Comparison of ENCODE assay signal across 27 mouse cellular contexts in genomic region chr3:36605894-36606783, GRCm38 (mm10). TPM values are rescaled to one million over a fixed set of nuclear protein-coding genes. Genes with fewer than 3 reads are reported as not detected.
DNase-seq lines count a peak whose midpoint lies in the region; ATAC-seq and TF ChIP-seq lines count a peak whose summit lies in the region.
"Had no signal": no experiment of that assay in that cellular context is flagged by ENCODE, and none has a peak within 500 bp of the region (broad histone marks: within the 10 kb centered on the region; RNA-seq: fewer than 3 reads in every experiment).

No protein-coding gene starts in this region.

- no peak for TF ChIP-seq EP300 in stomach, postnatal 0 days (optimal IDR thresholded peaks at IDR 0.05)
- no peak for TF ChIP-seq EP300 in lung, postnatal 0 days (IDR thresholded peaks at IDR 0.05)

- no peak overlapping the region for H3K9ac ChIP-seq in stomach, embryonic 15.5 days
- no peak overlapping the region for H3K9ac ChIP-seq in stomach, postnatal 0 days (ENCODE audit: low read length)
- no peak overlapping the region; the same call in 1 of the 2 replicates for H3K9ac ChIP-seq in liver, embryonic 15.5 days
- H3K9ac ChIP-seq in lung, postnatal 0 days (replicated peaks; ENCODE audit: low read depth) = no peak overlapping the region
- H3K9ac ChIP-seq: embryonic facial prominence, embryonic 15.5 days; hindbrain, embryonic 13.5 days; neural tube, embryonic 12.5 days had no signal

- no peak overlapping the region for H3K4me3 ChIP-seq in stomach, embryonic 15.5 days (replicated peaks)
- no peak overlapping the region for H3K4me3 ChIP-seq in stomach, postnatal 0 days (ENCODE audit: low read depth, low read length)
- peak overlapping the region; percentile 45 for H3K4me3 ChIP-seq in liver, embryonic 15.5 days (replicated peaks)
- H3K4me3 ChIP-seq in midbrain, embryonic 10.5 days = no peak overlapping the region
- H3K4me3 ChIP-seq in lung, postnatal 0 days (ENCODE audit: low read depth, low read length) = no peak overlapping the region
- H3K4me3 ChIP-seq: embryonic facial prominence, embryonic 15.5 days; heart, adult 2 months; hindbrain, embryonic 13.5 days; layer of hippocampus, adult 2 months; neural tube, embryonic 12.5 days had no signal

- H3K4me1 ChIP-seq in stomach, embryonic 15.5 days = no peaks in the 10 kb centered on the region
- H3K4me1 ChIP-seq in stomach, postnatal 0 days (replicated peaks; ENCODE audit: control insufficient read depth, insufficient read depth) = no peaks in the 10 kb centered on the region
- H3K4me1 ChIP-seq in liver, embryonic 15.5 days (replicated peaks) = peaks cover 13% of the 10 kb centered on the region
- no peaks in the 10 kb centered on the region for H3K4me1 ChIP-seq in midbrain, embryonic 10.5 days
- H3K4me1 ChIP-seq in lung, postnatal 0 days (ENCODE audit: insufficient read depth, low read depth, low read length) = no peaks in the 10 kb centered on the region
- H3K4me1 ChIP-seq: embryonic facial prominence, embryonic 15.5 days; hindbrain, embryonic 13.5 days; neural tube, embryonic 12.5 days had no signal

- 70% methylated on average over 7 of the region's 7 CpGs for WGBS in stomach, embryonic 15.5 days
- WGBS in stomach, postnatal 0 days = 77% methylated on average over 7 of the region's 7 CpGs
- whole genome bisulfite sequencing in liver, embryonic 15.5 days (ENCODE audit: insufficient replicate concordance) = 15% methylated on average over 7 of the region's 7 CpGs
- WGBS in midbrain, embryonic 10.5 days = 80% methylated on average over 7 of the region's 7 CpGs
- WGBS in lung, postnatal 0 days = 67% methylated on average over 7 of the region's 7 CpGs

- H3K4me2 ChIP-seq in stomach, embryonic 15.5 days = no peak overlapping the region
- H3K4me2 ChIP-seq in stomach, postnatal 0 days (replicated peaks; ENCODE audit: low read depth) = no peak overlapping the region
- peak overlapping the region; percentile 54 for H3K4me2 ChIP-seq in liver, embryonic 15.5 days
- H3K4me2 ChIP-seq in lung, postnatal 0 days (replicated peaks; ENCODE audit: low read depth, low read length) = no peak overlapping the region
- H3K4me2 ChIP-seq: embryonic facial prominence, embryonic 15.5 days; hindbrain, embryonic 13.5 days; neural tube, embryonic 12.5 days had no signal

- 0 out of 2 replicates have a peak, but pooled peaks cover 2% of the 10 kb centered on the region for H3K36me3 ChIP-seq in stomach, embryonic 15.5 days
- no peaks in the 10 kb centered on the region for H3K36me3 ChIP-seq in stomach, postnatal 0 days (ENCODE audit: control insufficient read depth, insufficient read depth, low read length)
- peaks cover 8% of the 10 kb centered on the region for H3K36me3 ChIP-seq in liver, embryonic 15.5 days (replicated peaks)
- H3K36me3 ChIP-seq in midbrain, embryonic 10.5 days = peaks cover 4% of the 10 kb centered on the region; the same call in 1 of the 2 replicates
- H3K36me3 ChIP-seq in lung, postnatal 0 days (ENCODE audit: insufficient read depth, low read length) = no peaks in the 10 kb centered on the region

- no peak for TF ChIP-seq CTCF in stomach, postnatal 0 days (IDR thresholded peaks at IDR 0.05; ENCODE audit: low read depth)
- no peak for TF ChIP-seq CTCF in lung, postnatal 0 days (IDR thresholded peaks at IDR 0.05)

- ATAC-seq in stomach, embryonic 15.5 days (ENCODE audit: insufficient read depth, low FRiP score, low read depth) = peak; percentile 60; the same call in 1 of the 2 replicates
- no peak for ATAC-seq in stomach, postnatal 0 days (ENCODE audit: low FRiP score, low TSS enrichment)
- ATAC-seq in erythroid progenitor cell, adult 5-6 weeks (replicated peaks; ENCODE audit: low FRiP score, poor library complexity, severe bottlenecking) = peak; percentile 87
- peak; percentile 92 for ATAC-seq in liver, embryonic 15.5 days (ENCODE audit: insufficient read depth)
- no peak for ATAC-seq in lung, postnatal 0 days
- ATAC-seq: CD4-positive, CD25-positive, alpha-beta regulatory T cell, adult 4 months had no signal

- H3K27me3 ChIP-seq in stomach, embryonic 15.5 days (replicated peaks) = no peaks in the 10 kb centered on the region
- no peaks in the 10 kb centered on the region for H3K27me3 ChIP-seq in stomach, postnatal 0 days (ENCODE audit: control insufficient read depth, insufficient read depth, low read length)
- H3K27me3 ChIP-seq in liver, embryonic 15.5 days = no peaks in the 10 kb centered on the region
- no peaks in the 10 kb centered on the region for H3K27me3 ChIP-seq in midbrain, embryonic 10.5 days (ENCODE audit: low read depth, poor library complexity, severe bottlenecking)
- no peaks in the 10 kb centered on the region for H3K27me3 ChIP-seq in lung, postnatal 0 days (replicated peaks; ENCODE audit: insufficient read depth, low read length)
- H3K27me3 ChIP-seq: embryonic facial prominence, embryonic 15.5 days; hindbrain, embryonic 13.5 days; neural tube, embryonic 12.5 days had no signal

- DNase-seq in stomach, postnatal 0 days (ENCODE audit: low spot score) = no peak
- no peak for DNase-seq in midbrain, embryonic 10.5 days (ENCODE audit: low spot score)
- no peak for DNase-seq in lung, postnatal 0 days (ENCODE audit: low spot score)
- no peak for DNase-seq in left cerebral cortex, postnatal 10 days (ENCODE audit: extremely low spot score in 1 of 2, low spot score in 2 of 2)
- DNase-seq: adrenal gland, adult 8-10 months; cerebellum, adult 11 months; cerebellum, adult 9-11 months; gastrocnemius, postnatal 36 days; heart, adult 2 months; heart, postnatal 36 days; kidney, adult 9 months; kidney, postnatal 25 days; lung, adult 18-20 months; lung, postnatal 14 days; midbrain, embryonic 14.5 days; right cerebral cortex, postnatal 25 days; thymus, adult 18-20 months; thymus, postnatal 4 days had no signal

- H3K9me3 ChIP-seq in stomach, embryonic 15.5 days = no peaks in the 10 kb centered on the region
- H3K9me3 ChIP-seq in stomach, postnatal 0 days (ENCODE audit: control insufficient read depth, low read length) = no peaks in the 10 kb centered on the region
- no peaks in the 10 kb centered on the region for H3K9me3 ChIP-seq in liver, embryonic 15.5 days (replicated peaks)
- H3K9me3 ChIP-seq in midbrain, embryonic 10.5 days (replicated peaks) = no peaks in the 10 kb centered on the region
- no peaks in the 10 kb centered on the region for H3K9me3 ChIP-seq in lung, postnatal 0 days (ENCODE audit: low read length)
- H3K9me3 ChIP-seq: embryonic facial prominence, embryonic 15.5 days; hindbrain, embryonic 13.5 days; neural tube, embryonic 12.5 days had no signal

- intact Hi-C loops in left cerebral cortex, postnatal 10 days (cut with DNase I) = no loop called here

- H3K27ac ChIP-seq in stomach, embryonic 15.5 days = no peak overlapping the region
- no peak overlapping the region for H3K27ac ChIP-seq in stomach, postnatal 0 days (replicated peaks)
- peak overlapping the region; percentile 92 for H3K27ac ChIP-seq in liver, embryonic 15.5 days (replicated peaks)
- no peak overlapping the region for H3K27ac ChIP-seq in midbrain, embryonic 10.5 days (replicated peaks)
- no peak overlapping the region for H3K27ac ChIP-seq in lung, postnatal 0 days (ENCODE audit: low read length)
- H3K27ac ChIP-seq: embryonic facial prominence, embryonic 15.5 days; heart, adult 2 months; hindbrain, embryonic 13.5 days; layer of hippocampus, adult 2 months; neural tube, embryonic 12.5 days had no signal

RNA-seq across cellular contexts. Expression of gene Bbs7, which starts 7.1 kb away (rescaled TPM):
- 12.3 and 12.7 TPM in 2 replicates for polyA plus RNA-seq in stomach, embryonic 15.5 days (2015; fragmentation: Nextera tagmentation; extraction: Ambion mirVana)
- polyA plus RNA-seq in stomach, postnatal 0 days (2015; fragmentation: Nextera tagmentation; extraction: Ambion mirVana) = 5.1 and 5.6 TPM in 2 replicates
- total RNA-seq in erythroid progenitor cell, adult 5-6 weeks (2015; ENCODE audit: low replicate concordance) = 0.72 TPM in 1 of 2 replicates, not detected in the other
- 1.2 and 3.2 TPM in 2 replicates for total RNA-seq in erythroid progenitor cell, adult 5-6 weeks (2017; ENCODE audit: low replicate concordance)
- 8.8 and 8.9 TPM in 2 replicates for polyA plus RNA-seq in liver, embryonic 15.5 days (2015; fragmentation: Nextera tagmentation; extraction: Ambion mirVana)
- 20.6 and 22.1 TPM in 2 replicates for polyA plus RNA-seq in midbrain, embryonic 10.5 days (2016; fragmentation: Nextera tagmentation; extraction: Ambion mirVana)
- 8.0 and 8.8 TPM in 2 replicates for polyA plus RNA-seq in lung, postnatal 0 days (2015; fragmentation: Nextera tagmentation; extraction: Ambion mirVana)
- 10 to 100 TPM; 13.6 to 13.9 TPM for total RNA-seq in left cerebral cortex, postnatal 10 days (2021)

RNA-seq across cellular contexts. Expression of gene Ccna2, which starts 34.2 kb away (rescaled TPM):
- 170 and 178 TPM in 2 replicates for polyA plus RNA-seq in stomach, embryonic 15.5 days (2015; fragmentation: Nextera tagmentation; extraction: Ambion mirVana)
- 33.0 and 40.4 TPM in 2 replicates for polyA plus RNA-seq in stomach, postnatal 0 days (2015; fragmentation: Nextera tagmentation; extraction: Ambion mirVana)
- 790 and 816 TPM in 2 replicates for total RNA-seq in erythroid progenitor cell, adult 5-6 weeks (2015; ENCODE audit: low replicate concordance)
- 704 and 952 TPM in 2 replicates for total RNA-seq in erythroid progenitor cell, adult 5-6 weeks (2017; ENCODE audit: low replicate concordance)
- polyA plus RNA-seq in liver, embryonic 15.5 days (2015; fragmentation: Nextera tagmentation; extraction: Ambion mirVana) = 251 and 253 TPM in 2 replicates
- 255 and 262 TPM in 2 replicates for polyA plus RNA-seq in midbrain, embryonic 10.5 days (2016; fragmentation: Nextera tagmentation; extraction: Ambion mirVana)
- polyA plus RNA-seq in lung, postnatal 0 days (2015; fragmentation: Nextera tagmentation; extraction: Ambion mirVana) = 7.3 and 9.8 TPM in 2 replicates
- 1 to 10 TPM; 4.6 to 7.2 TPM for total RNA-seq in left cerebral cortex, postnatal 10 days (2021)
- total RNA-seq: gastrocnemius, adult 18-20 months had no signal

RNA-seq across cellular contexts. Expression of gene Exosc9, which starts 53.7 kb away (rescaled TPM):
- 51.7 and 64.3 TPM in 2 replicates for polyA plus RNA-seq in stomach, embryonic 15.5 days (2015; fragmentation: Nextera tagmentation; extraction: Ambion mirVana)
- polyA plus RNA-seq in stomach, postnatal 0 days (2015; fragmentation: Nextera tagmentation; extraction: Ambion mirVana) = 30.2 and 33.5 TPM in 2 replicates
- total RNA-seq in erythroid progenitor cell, adult 5-6 weeks (2015; ENCODE audit: low replicate concordance) = 33.5 and 45.4 TPM in 2 replicates
- 25.8 and 101 TPM in 2 replicates for total RNA-seq in erythroid progenitor cell, adult 5-6 weeks (2017; ENCODE audit: low replicate concordance)
- polyA plus RNA-seq in liver, embryonic 15.5 days (2015; fragmentation: Nextera tagmentation; extraction: Ambion mirVana) = 38.1 and 43.7 TPM in 2 replicates
- 108 and 113 TPM in 2 replicates for polyA plus RNA-seq in midbrain, embryonic 10.5 days (2016; fragmentation: Nextera tagmentation; extraction: Ambion mirVana)
- polyA plus RNA-seq in lung, postnatal 0 days (2015; fragmentation: Nextera tagmentation; extraction: Ambion mirVana) = 31.0 and 32.7 TPM in 2 replicates
- 10 to 100 TPM; 49.9 to 50.6 TPM for total RNA-seq in left cerebral cortex, postnatal 10 days (2021)

Comparison
In these comparisons a context has a peak if more than half of its experiments do, and no peak if none do; other contexts are left out.
1. ATAC-seq: peak in stomach, embryonic 15.5 days (single experiment), erythroid progenitor cell, adult 5-6 weeks (single experiment) and liver, embryonic 15.5 days (single experiment); none in stomach, postnatal 0 days (single experiment) and lung, postnatal 0 days (single experiment).